Mouse (Mus musculus) lung, postnatal 0 days (tissue): ENCODE data around the gene Grik1.

ENCODE experiments used
- CTCF ChIP-seq: IDR thresholded peaks from 2 replicates; pipeline ENCODE4 v1.5.1; 2016; ENCODE audit warnings: antibody characterized with exemption, mild to moderate bottlenecking
- EP300 ChIP-seq: IDR thresholded peaks from 2 replicates; pipeline ENCODE4 v1.6.1; 2016; ENCODE audit warnings: antibody characterized with exemption, mild to moderate bottlenecking, control low read depth

DNA sequence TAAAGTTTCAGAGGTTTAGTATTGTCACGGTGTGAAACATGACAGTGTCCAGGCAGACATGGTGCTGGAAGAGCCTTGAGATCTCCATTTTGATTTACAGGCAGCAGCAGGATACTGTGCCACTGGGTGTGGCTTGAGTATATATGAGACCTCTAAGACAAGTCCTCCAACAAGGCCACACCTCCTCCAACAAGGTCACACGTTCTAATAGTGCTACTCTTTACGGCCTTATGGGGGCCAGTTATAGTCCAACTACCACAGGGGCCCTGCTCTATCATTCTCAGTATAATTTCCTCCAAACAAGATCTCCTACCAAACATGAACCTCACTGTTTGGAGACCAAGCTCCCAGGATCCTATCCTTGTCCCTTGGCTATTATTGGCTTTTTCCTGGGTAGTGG, 441.3 kb downstream of the Grik1 start:
- TF ChIP-seq CTCF = no peak
- no peak for TF ChIP-seq EP300
